Mouse (Mus musculus): ENCODE data around the gene Evc. TPM values are rescaled to one million over a fixed set of nuclear protein-coding genes. Genes with fewer than 3 reads are reported as not detected.

Gene Evc
- 17.2 and 18.3 TPM in 2 replicates for polyA plus RNA-seq (2016; fragmentation: Nextera tagmentation; extraction: Ambion mirVana)

- Histone ChIP-seq H3K9me3 (replicated peaks) (no peaks in the 10 kb centered on the region), H3K36me3 (no peaks in the 10 kb centered on the region), H3K4me3 (peak within 1 kb of the TSS; percentile 70), H3K27me3 (peaks cover 11% of the 10 kb centered on the region), H3K4me2 (replicated peaks) (peak within 1 kb of the TSS; percentile 95), H3K9ac (peak within 1 kb of the TSS; percentile 72), H3K4me1 (peaks cover 34% of the 10 kb centered on the region), H3K27ac (no peak within 1 kb of the TSS)
- under 1% methylated on average over 48 of the region's 48 CpGs for WGBS
- ATAC-seq (ENCODE audit: low FRiP score), result peak; percentile 66
These were observed at the start of gene Evc for GRCm38 (mm10) chr5:37336485-37337105. Gene Evc (minus strand): TSS chr5:37336894.

- ATAC-seq (ENCODE audit: low FRiP score), result no peak
- H3K27ac ChIP-seq, result no peak overlapping the region
These were observed 46.9 kb upstream of the Evc start for GRCm38 (mm10) chr5:37383570-37383969.

GRCm38 (mm10) chr5:37380641-37381040 lies 43.9 kb upstream of the Evc start:
- no peak overlapping the region for H3K4me2 ChIP-seq (replicated peaks)
- H3K9ac ChIP-seq, result no peak overlapping the region
- no peak overlapping the region for H3K27ac ChIP-seq
- H3K4me3 ChIP-seq, result no peak overlapping the region
- no peaks in the 10 kb centered on the region for H3K27me3 ChIP-seq
- H3K9me3 ChIP-seq (replicated peaks), result no peaks in the 10 kb centered on the region
- WGBS, result 80% methylated on average over 4 of the region's 4 CpGs
- no peak for ATAC-seq (ENCODE audit: low FRiP score)
- no peaks in the 10 kb centered on the region for H3K4me1 ChIP-seq
- 0 out of 2 replicates have a peak, but pooled peaks cover 7% of the 10 kb centered on the region for H3K36me3 ChIP-seq

More at GRCm38 (mm10) chr5:37383570-37383969, 46.9 kb upstream of the Evc start:
- H3K4me3 ChIP-seq, result no peak overlapping the region
- WGBS, result 88% methylated on average over 3 of the region's 3 CpGs
- H3K27me3 ChIP-seq, result no peaks in the 10 kb centered on the region
- H3K36me3 ChIP-seq, result peaks cover 22% of the 10 kb centered on the region
- H3K9ac ChIP-seq, result no peak overlapping the region
- H3K4me1 ChIP-seq, result no peaks in the 10 kb centered on the region
- no peaks in the 10 kb centered on the region for H3K9me3 ChIP-seq (replicated peaks)
- H3K4me2 ChIP-seq (replicated peaks), result no peak overlapping the region

- Histone ChIP-seq H3K9me3 (replicated peaks) (no peaks in the 10 kb centered on the region), H3K27ac (no peak overlapping the region), H3K4me3 (no peak overlapping the region), H3K36me3 (0 out of 2 replicates have a peak, but pooled peaks cover 3% of the 10 kb centered on the region), H3K4me1 (no peaks in the 10 kb centered on the region), H3K27me3 (no peaks in the 10 kb centered on the region), H3K4me2 (replicated peaks) (no peak overlapping the region), H3K9ac (no peak overlapping the region)
- WGBS, result 87% methylated on average over 7 of the region's 7 CpGs
- ATAC-seq (ENCODE audit: low FRiP score), result no peak
These were observed 40.7 kb upstream of the Evc start for GRCm38 (mm10) chr5:37377376-37377775.

- ATAC-seq (ENCODE audit: low FRiP score), result no peak
- Histone ChIP-seq H3K27me3 (no peaks in the 10 kb centered on the region), H3K36me3 (peaks cover 14% of the 10 kb centered on the region; the same call in 1 of the 2 replicates), H3K4me1 (no peaks in the 10 kb centered on the region), H3K9me3 (replicated peaks) (no peaks in the 10 kb centered on the region), H3K4me2 (replicated peaks) (no peak overlapping the region), H3K4me3 (no peak overlapping the region), H3K9ac (no peak overlapping the region), H3K27ac (no peak overlapping the region)
- 94% methylated on average over 8 of the region's 8 CpGs for whole genome bisulfite sequencing
These were observed 32.1 kb upstream of the Evc start for GRCm38 (mm10) chr5:37368796-37369195.

- Histone ChIP-seq H3K36me3 (0 out of 2 replicates have a peak, but pooled peaks cover 3% of the 10 kb centered on the region), H3K4me2 (replicated peaks) (no peak overlapping the region), H3K27me3 (no peaks in the 10 kb centered on the region), H3K27ac (0 out of 2 replicates have a peak overlapping the region, but pooled peaks have one; percentile 1), H3K9me3 (replicated peaks) (no peaks in the 10 kb centered on the region), H3K4me1 (no peaks in the 10 kb centered on the region), H3K4me3 (no peak overlapping the region), H3K9ac (no peak overlapping the region)
- no peak for ATAC-seq (ENCODE audit: low FRiP score)
These were observed 29.1 kb upstream of the Evc start for GRCm38 (mm10) chr5:37365751-37366150.

- no peak overlapping the region for H3K9ac ChIP-seq
- ATAC-seq (ENCODE audit: low FRiP score), result no peak
- H3K27ac ChIP-seq, result no peak overlapping the region
- no peak overlapping the region for H3K4me3 ChIP-seq
- no peaks in the 10 kb centered on the region for H3K27me3 ChIP-seq
- WGBS, result 90% methylated on average over 5 of the region's 5 CpGs
- no peak overlapping the region for H3K4me2 ChIP-seq (replicated peaks)
- H3K36me3 ChIP-seq, result no peaks in the 10 kb centered on the region
- no peaks in the 10 kb centered on the region for H3K4me1 ChIP-seq
- H3K9me3 ChIP-seq (replicated peaks), result no peaks in the 10 kb centered on the region
These were observed 26.6 kb upstream of the Evc start for GRCm38 (mm10) chr5:37363284-37363683.

GRCm38 (mm10) chr5:37362618-37363017 lies 25.9 kb upstream of the Evc start:
- no peak overlapping the region for H3K4me3 ChIP-seq
- H3K4me1 ChIP-seq, result no peaks in the 10 kb centered on the region
- ATAC-seq (ENCODE audit: low FRiP score), result no peak
- no peak overlapping the region for H3K4me2 ChIP-seq (replicated peaks)
- no peak overlapping the region for H3K27ac ChIP-seq
- WGBS, result 85% methylated on average over 5 of the region's 5 CpGs
- H3K27me3 ChIP-seq, result no peaks in the 10 kb centered on the region
- no peaks in the 10 kb centered on the region for H3K36me3 ChIP-seq
- H3K9ac ChIP-seq, result no peak overlapping the region
- H3K9me3 ChIP-seq (replicated peaks), result no peaks in the 10 kb centered on the region

- Histone ChIP-seq H3K9ac (no peak overlapping the region), H3K27ac (no peak overlapping the region), H3K4me2 (replicated peaks) (no peak overlapping the region), H3K36me3 (peaks cover 14% of the 10 kb centered on the region), H3K27me3 (no peaks in the 10 kb centered on the region), H3K9me3 (replicated peaks) (no peaks in the 10 kb centered on the region), H3K4me1 (no peaks in the 10 kb centered on the region), H3K4me3 (no peak overlapping the region)
- ATAC-seq (ENCODE audit: low FRiP score), result no peak
- 54% methylated on average over 8 of the region's 8 CpGs for WGBS
These were observed 19.3 kb upstream of the Evc start for GRCm38 (mm10) chr5:37356027-37356426.

- H3K9me3 ChIP-seq (replicated peaks), result no peaks in the 10 kb centered on the region
- H3K27me3 ChIP-seq, result no peaks in the 10 kb centered on the region
- no peak for ATAC-seq (ENCODE audit: low FRiP score)
- no peak overlapping the region for H3K4me2 ChIP-seq (replicated peaks)
- H3K27ac ChIP-seq, result no peak overlapping the region
- peaks cover 18% of the 10 kb centered on the region for H3K36me3 ChIP-seq
- H3K4me1 ChIP-seq, result no peaks in the 10 kb centered on the region
- no peak overlapping the region for H3K9ac ChIP-seq
- WGBS, result 93% methylated on average over 4 of the region's 4 CpGs
- H3K4me3 ChIP-seq, result no peak overlapping the region
These were observed 17.7 kb upstream of the Evc start for GRCm38 (mm10) chr5:37354385-37354784.

- no peaks in the 10 kb centered on the region for H3K27me3 ChIP-seq
- H3K4me1 ChIP-seq, result no peaks in the 10 kb centered on the region
- ATAC-seq (ENCODE audit: low FRiP score), result no peak
- WGBS, result 86% methylated on average over 2 of the region's 2 CpGs
- peaks cover 22% of the 10 kb centered on the region for H3K36me3 ChIP-seq
- no peak overlapping the region for H3K4me3 ChIP-seq
- H3K9ac ChIP-seq, result no peak overlapping the region
- no peak overlapping the region for H3K27ac ChIP-seq
- H3K4me2 ChIP-seq (replicated peaks), result no peak overlapping the region
- H3K9me3 ChIP-seq (replicated peaks), result no peaks in the 10 kb centered on the region
These were observed 15.1 kb upstream of the Evc start for GRCm38 (mm10) chr5:37351791-37352190.

- H3K27ac ChIP-seq, result no peak overlapping the region
- WGBS, result 76% methylated on average over 2 of the region's 2 CpGs
- H3K36me3 ChIP-seq, result peaks cover 9% of the 10 kb centered on the region; the same call in 1 of the 2 replicates
- no peak overlapping the region for H3K4me3 ChIP-seq
- H3K27me3 ChIP-seq, result no peaks in the 10 kb centered on the region
- ATAC-seq (ENCODE audit: low FRiP score), result no peak
- H3K4me1 ChIP-seq, result peaks cover 7% of the 10 kb centered on the region; the same call in 1 of the 2 replicates
- no peak overlapping the region for H3K4me2 ChIP-seq (replicated peaks)
- H3K9ac ChIP-seq, result no peak overlapping the region
- no peaks in the 10 kb centered on the region for H3K9me3 ChIP-seq (replicated peaks)
These were observed 7.3 kb upstream of the Evc start for GRCm38 (mm10) chr5:37343962-37344361.

- under 1% methylated on average over 27 of the region's 27 CpGs for WGBS
- Histone ChIP-seq H3K9me3 (replicated peaks) (no peaks in the 10 kb centered on the region), H3K4me1 (peaks cover 34% of the 10 kb centered on the region), H3K27ac (no peak within 1 kb of the TSS), H3K9ac (peak within 1 kb of the TSS; percentile 59), H3K27me3 (peaks cover 11% of the 10 kb centered on the region), H3K36me3 (0 out of 2 replicates have a peak, but pooled peaks cover 6% of the 10 kb centered on the region), H3K4me3 (peak within 1 kb of the TSS; percentile 49), H3K4me2 (replicated peaks) (peak within 1 kb of the TSS; percentile 95)
- ATAC-seq (ENCODE audit: low FRiP score), result peak; percentile 70
These were observed 1.6 kb upstream of the Evc start, which contains the start of gene Evc2 for GRCm38 (mm10) chr5:37338288-37338687. Gene Evc2 (plus strand): TSS chr5:37338499.
